In the genomic region with DNA sequence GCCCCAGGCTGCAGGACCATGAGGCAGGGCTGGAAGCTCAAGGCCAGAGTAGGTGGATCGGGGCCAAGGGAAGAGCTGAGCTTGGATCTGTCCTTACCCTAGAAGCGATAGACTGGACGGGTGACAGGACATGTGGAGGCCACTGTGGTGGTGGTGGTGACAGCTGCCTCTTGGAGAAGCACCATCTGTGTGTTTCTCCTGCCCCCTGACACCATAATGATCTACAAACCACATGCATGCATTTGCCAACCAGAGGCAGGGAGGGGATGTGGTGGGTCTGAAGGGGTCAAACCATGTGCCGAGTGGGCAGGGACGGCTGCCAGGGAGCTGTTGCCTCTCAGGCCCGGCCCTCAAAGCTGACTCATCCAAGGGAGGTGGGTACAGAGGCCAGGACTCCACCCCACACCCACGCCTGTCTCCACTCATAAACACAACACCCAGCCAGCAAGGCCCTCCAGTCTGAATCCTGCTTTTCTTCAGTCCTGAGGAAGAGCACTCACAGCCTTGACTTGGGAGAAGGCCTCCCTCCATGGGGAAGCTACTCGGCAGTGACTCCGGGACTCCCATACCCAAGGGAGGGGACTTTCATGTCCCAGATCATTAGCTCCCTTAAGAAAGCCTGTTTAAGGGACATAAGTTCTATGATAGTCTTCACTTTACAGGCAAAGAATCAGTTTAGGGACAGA, we compare ENCODE assay signal across 8 mouse cellular contexts. TPM values are rescaled to one million over a fixed set of nuclear protein-coding genes. Genes with fewer than 3 reads are reported as not detected.
DNase-seq lines count a peak whose midpoint lies in the region; ATAC-seq lines count a peak whose summit lies in the region.

No protein-coding gene starts in this region.

- no peak overlapping the region for H3K4me3 ChIP-seq in kidney, embryonic 15.5 days (replicated peaks)
- no peak overlapping the region for H3K4me3 ChIP-seq in liver, embryonic 15.5 days (replicated peaks)
- no peak overlapping the region for H3K4me3 ChIP-seq in stomach, embryonic 16.5 days (replicated peaks; ENCODE audit: low read length)

- H3K9me3 ChIP-seq in kidney, embryonic 15.5 days (replicated peaks), result no peaks in the 10 kb centered on the region
- H3K9me3 ChIP-seq in liver, embryonic 15.5 days (replicated peaks), result no peaks in the 10 kb centered on the region
- H3K9me3 ChIP-seq in stomach, embryonic 16.5 days (replicated peaks; ENCODE audit: control insufficient read depth, low read length), result no peaks in the 10 kb centered on the region

- H3K4me1 ChIP-seq in kidney, embryonic 15.5 days, result peaks cover 60% of the 10 kb centered on the region
- 0 out of 2 replicates have a peak, but pooled peaks cover 12% of the 10 kb centered on the region for H3K4me1 ChIP-seq in liver, embryonic 15.5 days (replicated peaks)
- H3K4me1 ChIP-seq in stomach, embryonic 16.5 days (ENCODE audit: control insufficient read depth, insufficient read depth, low read length), result peaks cover 21% of the 10 kb centered on the region

- peaks cover 11% of the 10 kb centered on the region for H3K27me3 ChIP-seq in kidney, embryonic 15.5 days
- peaks cover 27% of the 10 kb centered on the region for H3K27me3 ChIP-seq in liver, embryonic 15.5 days
- peaks cover 5% of the 10 kb centered on the region; the same call in 1 of the 2 replicates for H3K27me3 ChIP-seq in stomach, embryonic 16.5 days (ENCODE audit: control insufficient read depth, insufficient read depth, low read length)

- no peak; the same call in 1 of the 2 replicates for ATAC-seq in kidney, embryonic 15.5 days (replicated peaks; ENCODE audit: low FRiP score)
- peak; percentile 25; the same call in 1 of the 2 replicates for ATAC-seq in liver, embryonic 15.5 days (ENCODE audit: insufficient read depth)
- peak; percentile 73 for ATAC-seq in stomach, embryonic 16.5 days (ENCODE audit: insufficient read depth, low FRiP score)

- H3K4me2 ChIP-seq in kidney, embryonic 15.5 days, result no peak overlapping the region
- no peak overlapping the region for H3K4me2 ChIP-seq in liver, embryonic 15.5 days
- H3K4me2 ChIP-seq in stomach, embryonic 16.5 days (ENCODE audit: low read depth, low read length), result no peak overlapping the region

- DNase-seq in kidney, adult 18-20 months, result peak; percentile 67
- DNase-seq in cerebellum, adult 11-12 months, result peak; percentile 87
- peak; percentile 82 to 88 for DNase-seq in heart, adult 9 months (ENCODE audit: low spot score in 2 of 2)
- no peak for DNase-seq in frontal cortex, postnatal 10 days (ENCODE audit: low spot score in 2 of 2)
- DNase-seq in T-cell, adult 2 months (ENCODE audit: low spot score), result no peak

- 41% methylated on average over 9 of the region's 9 CpGs for WGBS in kidney, embryonic 15.5 days
- 48% methylated on average over 9 of the region's 9 CpGs for WGBS in liver, embryonic 15.5 days (ENCODE audit: insufficient replicate concordance)
- 38% methylated on average over 9 of the region's 9 CpGs for WGBS in stomach, embryonic 16.5 days

- H3K27ac ChIP-seq in kidney, embryonic 15.5 days, result no peak overlapping the region; the same call in 1 of the 2 replicates
- H3K27ac ChIP-seq in liver, embryonic 15.5 days (replicated peaks), result no peak overlapping the region
- H3K27ac ChIP-seq in stomach, embryonic 16.5 days (ENCODE audit: low read length), result peak overlapping the region; percentile 2; the same call in 1 of the 2 replicates

- H3K9ac ChIP-seq in kidney, embryonic 15.5 days, result no peak overlapping the region
- no peak overlapping the region for H3K9ac ChIP-seq in liver, embryonic 15.5 days
- H3K9ac ChIP-seq in stomach, embryonic 16.5 days (ENCODE audit: low read length), result 0 out of 2 replicates have a peak overlapping the region, but pooled peaks have one; percentile 1

- no peaks in the 10 kb centered on the region for H3K36me3 ChIP-seq in kidney, embryonic 15.5 days
- H3K36me3 ChIP-seq in liver, embryonic 15.5 days (replicated peaks), result no peaks in the 10 kb centered on the region
- H3K36me3 ChIP-seq in stomach, embryonic 16.5 days (ENCODE audit: control insufficient read depth, insufficient read depth, low read length), result no peaks in the 10 kb centered on the region

RNA-seq across cellular contexts. Expression of a gene that starts 6.5 kb away (rescaled TPM):
- polyA plus RNA-seq in kidney, embryonic 15.5 days (2015; fragmentation: Nextera tagmentation; extraction: Ambion mirVana), result 8.3 and 9.7 TPM in 2 replicates
- 0.52 and 0.66 TPM in 2 replicates for polyA plus RNA-seq in liver, embryonic 15.5 days (2015; fragmentation: Nextera tagmentation; extraction: Ambion mirVana)
- polyA plus RNA-seq in stomach, embryonic 16.5 days (2015; fragmentation: Nextera tagmentation; extraction: Ambion mirVana), result 7.1 and 7.7 TPM in 2 replicates

Comparison
In these comparisons a context has a peak if more than half of its experiments do, and no peak if none do; other contexts are left out.
1. DNase-seq: peak in kidney, adult 18-20 months (single experiment), cerebellum, adult 11-12 months (single experiment) and heart, adult 9 months (2 of 2); none in frontal cortex, postnatal 10 days (0 of 2) and T-cell, adult 2 months (single experiment).